Mouse (Mus musculus) kidney, embryonic 15.5 days (tissue): ENCODE measurements at regions not wholly inside any gene's neighbourhood (a gene's known extent, or its start where the extent isn't known, plus 50 kb on each side); places are given as distances from the start of the nearest gene placed in this dataset.

Source experiments
- ATAC-seq: fragments of 200-750 bp; cut with Nextera tagmentation; replicated peaks from 2 replicates; pipeline ENCODE4 v1.8.0; 2017; ENCODE audit warnings: moderate TSS enrichment; ENCODE audit not compliant: low FRiP score
- H3K27ac ChIP-seq: fragments of 300-500 bp; sonication (generic); 2 replicates; pipeline ENCODE4 v1.5.1; 2015; ENCODE audit warnings: mild to moderate bottlenecking, inconsistent platforms
- H3K27me3 ChIP-seq: fragments of 300-500 bp; sonication (generic); 2 replicates; pipeline ENCODE4 v1.6.1; 2015; ENCODE audit warnings: inconsistent platforms
- H3K36me3 ChIP-seq: fragments of 300-500 bp; sonication (generic); 2 replicates; pipeline ENCODE4 v1.6.1; 2015; ENCODE audit warnings: inconsistent platforms
- H3K4me1 ChIP-seq: fragments of 300-500 bp; sonication (generic); 2 replicates; pipeline ENCODE4 v1.6.1; 2015; ENCODE audit warnings: inconsistent platforms
- H3K4me2 ChIP-seq: fragments of 300-500 bp; sonication (generic); 2 replicates; pipeline ENCODE4 v1.6.1; 2015; ENCODE audit warnings: moderate library complexity, mild to moderate bottlenecking, inconsistent platforms
- H3K4me3 ChIP-seq: fragments of 300-500 bp; sonication (generic); replicated peaks from 2 replicates; pipeline ENCODE4 v1.5.1; 2015; ENCODE audit warnings: mild to moderate bottlenecking, inconsistent platforms
- H3K9ac ChIP-seq: fragments of 300-500 bp; sonication (generic); 2 replicates; pipeline ENCODE4 v1.6.1; 2015; ENCODE audit warnings: mild to moderate bottlenecking, inconsistent platforms
- H3K9me3 ChIP-seq: fragments of 300-500 bp; sonication (generic); replicated peaks from 2 replicates; pipeline ENCODE4 v1.6.1; 2016; ENCODE audit warnings: inconsistent platforms
- WGBS: fragments of 180-500 bp; shearing (Covaris S2); methylation state at CpG from one replicate; pipeline ENCODE4 v1.1.7; 2015; ENCODE audit warnings: mixed read lengths; 5-methylcytosine and 5-hydroxymethylcytosine counted together

DNA sequence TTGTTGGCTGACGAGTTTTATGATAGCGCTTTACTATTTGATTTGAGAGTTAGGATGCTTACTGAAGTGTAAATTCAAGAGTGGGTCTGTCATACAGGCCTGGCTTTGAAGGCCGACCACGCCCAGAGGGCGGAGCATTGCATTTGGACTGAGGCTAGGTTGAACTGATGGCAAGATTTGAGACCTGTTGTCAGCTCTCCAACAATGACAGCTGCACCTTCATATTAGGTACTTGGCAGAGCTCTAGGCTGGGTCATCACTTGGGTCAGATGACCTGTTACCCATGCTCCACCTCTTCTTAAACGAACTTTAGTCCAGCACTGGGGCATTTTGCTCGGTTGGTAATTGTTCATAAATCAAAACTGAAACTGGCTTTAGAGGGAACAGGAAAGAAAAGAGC lies 231.1 kb upstream of the Ptbp2 start:
- WGBS: 81% methylated on average over 7 of the region's 7 CpGs
- no peaks in the 10 kb centered on the region for H3K9me3 ChIP-seq
- H3K4me2 ChIP-seq: no peak overlapping the region
- ATAC-seq: no peak
- no peak overlapping the region for H3K27ac ChIP-seq
- no peak overlapping the region for H3K4me3 ChIP-seq
- H3K36me3 ChIP-seq: no peaks in the 10 kb centered on the region
- no peaks in the 10 kb centered on the region; the same call in 1 of the 2 replicates for H3K27me3 ChIP-seq
- no peak overlapping the region for H3K9ac ChIP-seq
- no peaks in the 10 kb centered on the region for H3K4me1 ChIP-seq

DNA sequence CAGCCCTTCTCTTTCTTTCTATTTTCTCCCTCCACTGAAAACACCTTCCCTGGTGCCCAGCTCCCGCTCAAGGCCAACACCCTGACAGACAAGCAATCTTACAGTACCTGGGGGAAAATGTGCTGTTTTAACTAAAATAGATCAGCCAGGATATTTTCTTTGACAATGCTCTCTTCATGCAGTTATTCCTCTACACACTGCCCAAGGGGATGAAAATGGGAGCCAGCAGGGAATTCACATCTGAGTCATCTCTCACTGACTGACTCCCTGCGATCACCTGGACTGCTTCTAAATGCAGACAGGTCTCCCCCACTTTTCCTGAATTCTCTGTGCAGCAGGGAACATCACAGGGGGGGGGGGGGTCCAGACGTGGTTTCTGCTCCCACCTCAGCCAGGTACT lies 227.6 kb upstream of the Ptbp2 start:
- H3K4me2 ChIP-seq: no peak overlapping the region
- no peaks in the 10 kb centered on the region; the same call in 1 of the 2 replicates for H3K27me3 ChIP-seq
- H3K4me1 ChIP-seq: no peaks in the 10 kb centered on the region
- H3K36me3 ChIP-seq: no peaks in the 10 kb centered on the region
- H3K4me3 ChIP-seq: no peak overlapping the region
- 30% methylated on average over 3 of the region's 3 CpGs for WGBS
- no peak overlapping the region for H3K27ac ChIP-seq
- no peak overlapping the region for H3K9ac ChIP-seq
- H3K9me3 ChIP-seq: no peaks in the 10 kb centered on the region
- no peak for ATAC-seq

DNA sequence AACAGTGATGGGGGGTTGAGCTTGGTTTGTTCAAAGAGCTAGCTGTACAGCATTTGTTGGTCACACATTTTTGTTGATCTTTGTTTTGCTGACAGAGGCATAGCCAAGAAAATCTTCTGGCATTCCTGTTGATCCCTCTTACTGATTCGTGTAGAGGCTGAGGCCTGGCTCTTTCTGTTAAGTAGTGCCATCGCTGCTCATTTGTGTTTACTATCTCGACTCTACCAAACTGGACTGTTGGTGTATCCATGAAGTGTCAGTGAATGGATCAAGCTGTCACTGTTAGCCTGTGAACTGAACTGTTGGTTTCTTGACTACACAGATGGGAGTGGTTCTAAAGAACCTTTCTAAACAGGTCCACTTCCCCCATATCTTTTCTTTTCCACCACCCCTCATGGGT lies 223.8 kb upstream of the Ptbp2 start:
- no peak for ATAC-seq
- Histone ChIP-seq H3K36me3 (no peaks in the 10 kb centered on the region), H3K27me3 (no peaks in the 10 kb centered on the region; the same call in 1 of the 2 replicates), H3K27ac (no peak overlapping the region), H3K4me1 (no peaks in the 10 kb centered on the region), H3K4me3 (no peak overlapping the region), H3K4me2 (no peak overlapping the region), H3K9ac (no peak overlapping the region), H3K9me3 (no peaks in the 10 kb centered on the region)
- 87% methylated on average over 3 of the region's 3 CpGs for WGBS

DNA sequence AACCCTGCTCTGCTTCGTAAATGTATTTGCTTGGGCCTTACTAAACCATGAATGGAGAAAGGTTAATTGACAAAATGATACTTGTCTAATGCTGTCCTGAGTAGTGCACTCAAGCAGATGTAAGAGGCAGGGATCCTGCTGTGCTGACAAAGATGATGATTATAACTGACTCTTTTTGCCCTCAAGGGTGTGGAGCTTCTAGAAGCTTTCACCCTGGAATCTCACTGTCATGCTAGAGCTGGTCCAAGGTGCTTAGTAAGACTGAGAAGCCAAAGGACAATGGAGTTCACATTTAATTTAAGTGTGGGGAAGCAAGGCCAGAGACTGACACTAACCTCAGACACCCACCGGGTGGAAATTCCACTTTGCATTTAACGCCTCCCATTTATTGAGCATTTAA lies 220.3 kb upstream of the Ptbp2 start:
- Histone ChIP-seq H3K27me3 (no peaks in the 10 kb centered on the region), H3K4me3 (no peak overlapping the region), H3K9ac (no peak overlapping the region), H3K36me3 (no peaks in the 10 kb centered on the region), H3K4me1 (no peaks in the 10 kb centered on the region), H3K4me2 (no peak overlapping the region), H3K9me3 (no peaks in the 10 kb centered on the region), H3K27ac (no peak overlapping the region)
- no peak for ATAC-seq
- 91% methylated on average over 3 of the region's 3 CpGs for WGBS

DNA sequence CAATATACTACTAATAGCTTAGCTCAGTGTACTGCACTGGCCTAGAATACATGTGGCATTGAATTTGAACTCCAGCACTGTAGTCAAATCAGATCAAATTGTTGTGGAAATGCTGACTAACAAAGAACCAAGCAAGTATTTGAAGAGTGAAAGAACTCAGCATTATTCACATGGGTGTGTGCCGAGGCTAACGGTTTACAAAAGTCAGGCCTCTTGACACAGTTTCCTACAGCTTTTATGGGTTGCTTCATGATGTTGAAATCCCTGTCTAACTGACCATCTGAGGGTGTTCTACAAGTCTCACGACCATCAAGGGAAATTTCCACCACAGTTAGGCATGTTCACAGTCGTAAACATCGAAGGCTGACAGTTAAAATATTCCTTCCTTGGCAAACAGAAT lies 216.0 kb upstream of the Ptbp2 start:
- no peak overlapping the region for H3K9ac ChIP-seq
- WGBS: 75% methylated on average over 5 of the region's 5 CpGs
- no peaks in the 10 kb centered on the region for H3K9me3 ChIP-seq
- H3K36me3 ChIP-seq: no peaks in the 10 kb centered on the region
- no peak overlapping the region for H3K4me2 ChIP-seq
- H3K27ac ChIP-seq: no peak overlapping the region
- 0 out of 2 replicates have a peak, but pooled peaks cover 5% of the 10 kb centered on the region for H3K4me1 ChIP-seq
- H3K4me3 ChIP-seq: no peak overlapping the region
- H3K27me3 ChIP-seq: no peaks in the 10 kb centered on the region
- no peak for ATAC-seq

DNA sequence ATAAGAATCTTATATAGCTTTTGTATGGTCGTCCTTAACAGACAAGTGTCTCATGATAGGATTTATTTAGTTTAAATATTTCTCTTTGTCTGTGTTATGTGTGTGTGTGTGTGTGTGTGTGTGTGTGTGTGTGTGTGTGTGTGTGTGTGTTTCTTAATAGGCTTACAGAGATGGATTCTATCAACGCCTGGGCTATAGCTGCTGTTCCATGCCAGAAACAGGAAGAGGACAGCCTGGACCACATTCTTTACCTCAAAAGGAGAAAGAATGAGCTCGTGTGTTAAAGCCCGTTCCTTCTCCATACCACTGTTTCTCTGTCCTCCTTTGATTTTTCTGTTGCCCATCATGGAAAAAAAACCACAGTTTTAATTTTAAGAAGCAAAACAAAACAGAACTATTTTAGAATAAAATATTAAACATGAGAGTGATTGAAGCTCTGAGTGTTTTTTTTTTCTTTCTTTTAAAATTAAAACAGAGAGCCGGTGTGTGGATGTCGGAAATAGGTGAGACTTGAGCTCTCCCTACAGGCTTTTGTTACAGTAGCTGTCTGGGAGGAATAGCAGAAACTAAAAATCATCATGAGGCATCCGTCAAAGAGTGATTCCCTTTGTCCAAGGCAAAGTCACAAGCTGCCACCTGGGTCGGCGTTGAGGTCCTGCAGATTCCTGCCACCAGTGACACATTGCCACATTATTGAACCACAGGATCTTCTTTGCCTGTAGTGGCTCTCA lies 212.2 kb upstream of the Ptbp2 start:
- H3K9ac ChIP-seq: no peak overlapping the region
- no peaks in the 10 kb centered on the region for H3K27me3 ChIP-seq
- H3K4me2 ChIP-seq: no peak overlapping the region
- no peak overlapping the region for H3K4me3 ChIP-seq
- no peaks in the 10 kb centered on the region for H3K36me3 ChIP-seq
- no peak overlapping the region for H3K27ac ChIP-seq
- no peak for ATAC-seq
- 59% methylated on average over 9 of the region's 9 CpGs for WGBS
- no peaks in the 10 kb centered on the region for H3K9me3 ChIP-seq
- 0 out of 2 replicates have a peak, but pooled peaks cover 5% of the 10 kb centered on the region for H3K4me1 ChIP-seq

DNA sequence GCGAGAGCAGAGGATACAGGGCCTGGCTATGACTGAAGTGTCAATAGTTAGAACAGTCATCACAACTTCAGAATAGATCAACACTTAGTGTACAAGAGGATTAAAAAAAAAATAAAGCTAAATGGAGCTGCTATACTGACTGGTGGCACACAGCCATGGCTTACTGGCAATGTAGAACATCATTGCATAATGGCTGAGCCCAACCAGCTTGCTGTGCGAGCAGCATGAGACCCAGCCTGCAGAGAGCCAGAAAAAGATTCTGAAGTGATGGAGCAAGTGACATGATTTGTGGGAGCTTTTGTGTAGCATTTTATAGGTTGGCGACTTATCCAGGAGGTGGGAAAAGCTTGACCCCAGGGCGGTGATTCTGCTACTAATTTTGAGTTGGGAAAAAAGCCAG lies 211.5 kb upstream of the Ptbp2 start:
- no peaks in the 10 kb centered on the region for H3K27me3 ChIP-seq
- H3K4me1 ChIP-seq: 0 out of 2 replicates have a peak, but pooled peaks cover 5% of the 10 kb centered on the region
- 0 out of 2 replicates have a peak, but pooled peaks have one; percentile 46 for ATAC-seq
- WGBS: 33% methylated on average over 4 of the region's 4 CpGs
- no peaks in the 10 kb centered on the region for H3K9me3 ChIP-seq
- H3K27ac ChIP-seq: no peak overlapping the region
- no peak overlapping the region for H3K4me3 ChIP-seq
- H3K36me3 ChIP-seq: no peaks in the 10 kb centered on the region
- H3K9ac ChIP-seq: no peak overlapping the region
- H3K4me2 ChIP-seq: no peak overlapping the region

DNA sequence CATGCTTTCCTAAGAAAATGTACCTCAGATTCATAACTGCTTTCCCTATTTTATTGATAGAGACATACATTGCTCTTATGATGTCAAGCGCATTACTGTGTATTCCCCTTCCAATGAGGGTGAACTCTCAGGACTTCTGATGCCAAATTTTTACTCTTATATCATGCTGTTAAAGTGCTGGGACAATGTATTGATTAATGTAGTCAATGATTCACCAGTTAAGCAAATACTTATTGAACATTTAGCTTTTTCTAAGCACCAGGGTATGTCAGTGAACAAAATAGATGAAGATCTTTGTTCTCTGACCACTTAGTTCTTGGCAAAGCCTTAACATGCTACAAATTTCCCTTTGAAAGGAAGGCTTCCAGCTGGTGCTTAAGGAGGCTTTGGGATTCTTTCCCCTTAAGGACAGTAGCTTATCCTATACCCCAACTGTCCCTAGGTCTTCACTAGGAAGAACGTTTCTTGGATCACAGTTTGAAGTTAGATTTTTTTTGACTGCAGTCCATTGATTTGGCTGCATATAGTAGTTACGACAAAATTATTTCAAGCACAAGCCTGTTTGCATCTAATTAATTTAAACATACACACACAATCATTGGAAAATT lies 203.1 kb upstream of the Ptbp2 start:
- no peak overlapping the region for H3K4me2 ChIP-seq
- no peak for ATAC-seq
- 70% methylated on average over 3 of the region's 3 CpGs for WGBS
- no peak overlapping the region for H3K27ac ChIP-seq
- H3K36me3 ChIP-seq: no peaks in the 10 kb centered on the region
- H3K4me3 ChIP-seq: no peak overlapping the region
- H3K4me1 ChIP-seq: no peaks in the 10 kb centered on the region
- H3K9ac ChIP-seq: no peak overlapping the region
- H3K27me3 ChIP-seq: no peaks in the 10 kb centered on the region
- H3K9me3 ChIP-seq: no peaks in the 10 kb centered on the region

DNA sequence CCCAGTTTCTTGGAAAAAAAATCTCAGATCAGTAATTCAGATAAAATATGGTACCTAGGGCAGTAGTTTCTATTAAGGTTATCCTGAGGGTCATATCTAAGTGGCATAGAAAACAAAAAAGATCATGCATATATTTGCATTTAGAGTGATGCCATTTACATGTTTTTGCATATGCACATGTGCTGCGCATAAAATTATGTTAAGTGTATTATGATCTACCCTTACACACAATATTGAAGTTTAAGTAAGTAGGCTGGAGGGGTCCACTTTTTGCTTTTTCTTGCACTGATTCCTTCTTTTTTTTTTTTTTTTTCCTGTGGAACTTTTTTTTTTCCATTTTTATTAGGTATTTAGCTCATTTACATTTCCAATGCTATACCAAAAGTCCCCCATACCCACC lies 193.1 kb upstream of the Ptbp2 start:
- Histone ChIP-seq H3K4me3 (no peak overlapping the region), H3K9ac (no peak overlapping the region), H3K36me3 (no peaks in the 10 kb centered on the region), H3K27ac (no peak overlapping the region), H3K4me2 (no peak overlapping the region), H3K27me3 (no peaks in the 10 kb centered on the region), H3K4me1 (no peaks in the 10 kb centered on the region), H3K9me3 (no peaks in the 10 kb centered on the region)
- 96% methylated on average over 1 of the region's 1 CpGs for WGBS
- no peak for ATAC-seq

DNA sequence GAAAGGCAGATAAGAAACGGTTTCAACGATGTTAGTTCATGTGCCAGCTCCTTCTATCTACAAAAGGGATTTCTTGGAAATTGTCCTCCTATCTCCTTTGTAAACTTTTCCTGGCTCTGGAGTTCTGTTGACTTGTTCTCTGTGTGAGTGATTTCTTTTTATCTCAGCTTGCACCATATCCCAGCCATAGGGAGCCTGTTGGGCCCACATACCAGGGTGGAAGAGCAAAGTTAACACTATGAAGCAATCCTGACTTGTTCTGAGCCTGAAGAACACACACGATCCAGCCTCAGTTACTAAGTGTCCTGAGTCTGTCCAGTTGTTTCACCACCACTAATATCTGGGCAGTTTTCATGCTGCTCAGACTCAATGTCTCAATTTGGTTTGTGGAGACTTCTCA lies 192.1 kb upstream of the Ptbp2 start:
- H3K36me3 ChIP-seq: no peaks in the 10 kb centered on the region
- no peaks in the 10 kb centered on the region for H3K4me1 ChIP-seq
- no peak overlapping the region for H3K4me3 ChIP-seq
- no peaks in the 10 kb centered on the region for H3K9me3 ChIP-seq
- WGBS: 88% methylated on average over 3 of the region's 3 CpGs
- no peak overlapping the region for H3K4me2 ChIP-seq
- H3K27me3 ChIP-seq: no peaks in the 10 kb centered on the region
- no peak overlapping the region for H3K9ac ChIP-seq
- no peak for ATAC-seq
- no peak overlapping the region for H3K27ac ChIP-seq

DNA sequence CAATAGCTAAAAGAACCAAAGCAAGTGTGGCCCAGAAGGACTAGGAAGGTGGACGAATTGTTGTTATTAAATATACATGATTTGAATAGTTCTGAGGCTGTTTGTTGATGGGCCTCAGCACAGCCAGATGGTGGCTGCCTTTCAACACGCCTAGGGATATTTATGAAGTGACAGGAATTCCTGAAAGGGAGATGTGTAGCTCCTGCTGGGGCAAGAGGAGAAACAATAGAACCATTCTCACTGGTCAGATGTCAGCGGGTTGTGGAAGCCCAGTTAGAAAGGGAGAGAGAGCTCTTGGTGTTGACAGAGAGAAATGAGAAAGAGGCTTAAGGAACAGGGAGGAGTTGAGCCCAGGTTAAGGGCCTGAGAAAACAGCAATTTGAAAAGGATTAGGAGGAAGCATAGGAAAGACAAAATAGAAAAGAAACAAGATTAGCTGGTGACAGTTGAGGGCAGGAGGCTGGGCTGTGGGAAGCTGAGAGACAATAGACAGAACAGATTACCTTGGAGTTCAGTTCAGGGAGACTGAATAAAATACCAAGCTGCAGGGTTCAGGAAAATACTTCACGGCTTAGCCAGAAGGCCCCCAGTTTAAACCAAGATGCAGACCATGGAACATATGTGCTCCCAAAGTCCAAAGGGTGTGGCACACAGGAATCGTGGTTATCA lies 174.7 kb upstream of the Ptbp2 start:
- H3K36me3 ChIP-seq: no peaks in the 10 kb centered on the region
- H3K4me1 ChIP-seq: no peaks in the 10 kb centered on the region
- H3K4me3 ChIP-seq: no peak overlapping the region
- H3K27ac ChIP-seq: no peak overlapping the region
- no peaks in the 10 kb centered on the region for H3K27me3 ChIP-seq
- no peaks in the 10 kb centered on the region for H3K9me3 ChIP-seq
- no peak overlapping the region for H3K9ac ChIP-seq
- no peak overlapping the region for H3K4me2 ChIP-seq
- no peak for ATAC-seq
- WGBS: 42% methylated on average over 5 of the region's 5 CpGs

DNA sequence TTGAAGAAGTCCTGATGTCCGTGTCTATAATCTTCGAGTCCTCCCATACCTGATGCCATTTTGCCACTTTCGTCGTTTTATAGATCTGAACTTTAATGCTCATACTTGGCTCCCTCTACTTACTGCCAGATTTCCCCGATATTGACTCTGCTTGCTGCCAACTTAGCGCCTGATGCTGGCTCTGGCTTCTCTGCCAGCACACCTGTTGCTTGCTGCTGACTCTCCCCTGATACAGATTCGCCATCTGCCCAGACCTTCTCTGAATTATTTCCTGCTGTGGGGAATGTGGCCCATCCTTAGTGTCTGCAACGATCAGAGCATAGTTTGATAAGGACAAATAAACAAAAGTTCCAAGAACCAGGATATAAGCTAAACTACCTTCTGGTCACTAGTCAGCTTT lies 173.3 kb upstream of the Ptbp2 start:
- H3K9ac ChIP-seq: no peak overlapping the region
- WGBS: 87% methylated on average over 8 of the region's 8 CpGs
- no peak for ATAC-seq

More for the DNA sequence above, 173.3 kb upstream of the Ptbp2 start:
- Histone ChIP-seq H3K4me2 (no peak overlapping the region), H3K27me3 (no peaks in the 10 kb centered on the region), H3K27ac (no peak overlapping the region), H3K4me1 (no peaks in the 10 kb centered on the region), H3K4me3 (no peak overlapping the region), H3K36me3 (no peaks in the 10 kb centered on the region), H3K9me3 (no peaks in the 10 kb centered on the region)
